Mouse (Mus musculus): Measurements from ENCODE around the gene Gm45711.

GRCm38 (mm10) chr8:104342426-104342825 lies 32.5 kb upstream of the Gm45711 start:
- no peak for TF ChIP-seq EP300 (IDR thresholded peaks at IDR 0.05; ENCODE audit: insufficient read depth, low read depth, low read length)
- TF ChIP-seq CTCF (IDR thresholded peaks at IDR 0.05), result no peak
- no peak for TF ChIP-seq POLR2A (IDR thresholded peaks at IDR 0.05; ENCODE audit: insufficient read depth, low read depth, low read length)
